Mouse (Mus musculus): ENCODE measurements around the gene Dpf3. TPM values are rescaled to one million over a fixed set of nuclear protein-coding genes. Genes with fewer than 3 reads are reported as not detected.

The Dpf3 gene
- total RNA-seq, 2 experiments from 2014 or later: 21.7 to 23.7 TPM

DNA sequence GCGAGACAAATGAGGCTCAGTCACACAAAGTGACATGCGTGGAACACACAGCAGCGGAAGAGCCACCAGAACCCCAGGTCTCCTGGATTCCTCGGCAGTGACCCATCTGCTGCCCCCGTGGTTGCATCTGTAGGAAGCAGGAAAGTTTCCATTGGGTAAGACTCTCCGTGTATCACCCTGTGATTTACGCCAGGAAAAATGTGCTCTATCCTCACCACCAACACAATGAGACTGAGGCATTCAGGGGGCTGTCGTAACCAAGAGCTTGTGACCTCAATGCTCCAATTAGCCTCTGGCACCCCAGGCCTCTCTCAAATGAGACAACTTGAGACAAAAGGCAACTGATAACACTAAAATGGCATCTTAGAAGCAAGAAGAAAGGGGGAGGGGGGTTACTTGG is 192.5 kb downstream of the Dpf3 start:
- no peak for DNase-seq (ENCODE audit: low spot score)

DNA sequence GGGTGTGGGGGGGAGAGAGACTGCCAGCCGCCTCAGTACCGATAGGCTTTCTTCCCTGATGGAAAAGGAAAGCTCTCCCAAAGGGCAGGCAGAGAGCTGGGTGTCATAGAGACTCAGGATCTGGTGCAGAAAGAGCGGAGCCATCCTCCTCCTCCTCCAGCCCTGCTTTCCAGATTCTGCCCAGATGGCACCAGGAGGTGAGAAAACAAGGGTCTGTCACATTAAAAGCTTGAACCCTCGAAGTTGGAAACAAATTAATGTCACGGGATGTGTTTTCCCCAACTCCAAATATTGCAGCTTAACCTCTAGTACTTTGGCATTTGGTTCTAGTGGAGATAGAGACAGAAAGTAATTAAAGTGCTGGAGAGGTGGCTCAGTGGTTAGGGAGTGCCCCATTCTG is 195.6 kb downstream of the Dpf3 start:
- no peak for DNase-seq (ENCODE audit: low spot score)

DNA sequence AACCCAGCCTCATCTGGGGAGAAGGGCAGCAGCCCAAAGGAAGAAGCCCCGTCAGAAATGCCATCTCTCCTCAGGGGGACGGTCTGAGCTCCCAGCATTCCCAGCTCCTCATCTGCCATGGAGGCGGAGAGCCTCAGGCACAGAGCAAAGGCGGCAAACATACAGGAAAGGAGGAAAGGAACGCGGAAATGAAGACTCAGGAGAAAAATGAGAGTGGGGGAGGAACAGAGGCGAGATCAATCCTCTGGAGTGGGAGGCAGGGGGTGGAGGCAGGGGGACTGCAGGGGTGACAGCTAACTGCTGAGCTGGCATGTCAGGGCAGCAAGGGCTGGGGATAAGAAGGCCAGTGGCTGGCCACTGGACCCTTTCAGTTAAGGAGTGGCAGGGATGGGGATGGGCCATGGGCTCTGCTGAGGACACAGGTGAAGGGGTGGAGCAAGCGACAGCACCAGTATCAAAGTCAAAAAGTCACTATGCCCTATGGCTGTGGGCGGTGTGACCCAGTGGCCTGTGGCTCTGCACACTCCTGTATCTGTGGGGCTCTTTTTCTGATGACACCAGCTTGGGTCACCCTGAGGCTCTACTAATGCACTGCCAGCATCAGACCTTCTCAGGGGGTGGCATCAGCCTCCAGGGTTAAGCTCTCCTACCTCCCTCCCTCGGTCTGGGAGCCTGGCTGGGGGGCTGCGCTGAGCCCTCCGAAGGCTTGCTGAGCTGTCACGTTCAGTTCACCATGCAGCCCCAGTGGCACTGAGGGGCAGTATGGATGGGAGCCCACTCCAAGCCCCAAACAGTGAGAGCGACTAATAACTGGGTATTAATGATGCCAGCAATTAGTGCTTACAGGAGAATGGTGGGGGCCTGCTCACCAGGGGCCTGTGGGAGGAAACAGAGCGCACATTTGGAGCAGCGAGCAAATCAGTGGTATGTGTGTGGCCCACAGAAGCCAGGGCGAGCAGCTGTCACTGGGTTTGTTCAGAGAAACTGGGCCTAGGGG is 200.7 kb downstream of the Dpf3 start:
- DNase-seq (ENCODE audit: low spot score): no peak

DNA sequence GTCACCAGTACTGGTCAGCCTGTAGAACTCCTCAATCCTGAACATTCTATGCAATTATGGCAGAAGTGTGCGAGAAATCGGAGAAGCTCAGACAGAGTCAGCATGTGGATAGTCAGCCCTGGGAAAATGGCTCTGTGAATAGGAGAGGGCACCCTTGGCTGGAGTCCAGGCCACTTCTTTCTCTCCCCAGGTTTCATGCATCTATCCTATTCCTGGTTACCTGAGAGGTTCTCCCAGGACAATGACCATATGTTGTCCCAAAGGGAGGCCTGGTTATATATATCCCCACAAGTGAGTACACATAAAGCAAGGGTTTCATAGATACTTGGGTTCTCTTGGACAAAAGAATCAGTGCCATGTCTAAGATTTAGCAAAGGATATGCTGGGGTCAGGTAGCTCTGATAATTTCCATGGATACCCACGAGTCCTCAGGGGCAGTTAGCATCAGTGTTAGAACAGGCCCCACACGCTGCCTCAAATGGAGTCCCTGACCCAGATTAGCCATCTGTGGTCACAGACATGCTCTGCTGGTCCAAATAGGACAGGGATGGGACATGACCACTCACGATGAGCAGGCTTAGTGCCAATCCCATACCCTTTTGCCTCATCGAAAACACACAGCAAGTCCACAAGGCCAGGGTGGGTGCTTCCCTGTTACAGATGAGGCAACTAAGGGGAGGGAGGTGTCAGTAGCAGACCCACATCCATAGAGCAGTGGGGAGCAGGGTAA is 203.8 kb downstream of the Dpf3 start:
- no peak for DNase-seq (ENCODE audit: low spot score)

DNA sequence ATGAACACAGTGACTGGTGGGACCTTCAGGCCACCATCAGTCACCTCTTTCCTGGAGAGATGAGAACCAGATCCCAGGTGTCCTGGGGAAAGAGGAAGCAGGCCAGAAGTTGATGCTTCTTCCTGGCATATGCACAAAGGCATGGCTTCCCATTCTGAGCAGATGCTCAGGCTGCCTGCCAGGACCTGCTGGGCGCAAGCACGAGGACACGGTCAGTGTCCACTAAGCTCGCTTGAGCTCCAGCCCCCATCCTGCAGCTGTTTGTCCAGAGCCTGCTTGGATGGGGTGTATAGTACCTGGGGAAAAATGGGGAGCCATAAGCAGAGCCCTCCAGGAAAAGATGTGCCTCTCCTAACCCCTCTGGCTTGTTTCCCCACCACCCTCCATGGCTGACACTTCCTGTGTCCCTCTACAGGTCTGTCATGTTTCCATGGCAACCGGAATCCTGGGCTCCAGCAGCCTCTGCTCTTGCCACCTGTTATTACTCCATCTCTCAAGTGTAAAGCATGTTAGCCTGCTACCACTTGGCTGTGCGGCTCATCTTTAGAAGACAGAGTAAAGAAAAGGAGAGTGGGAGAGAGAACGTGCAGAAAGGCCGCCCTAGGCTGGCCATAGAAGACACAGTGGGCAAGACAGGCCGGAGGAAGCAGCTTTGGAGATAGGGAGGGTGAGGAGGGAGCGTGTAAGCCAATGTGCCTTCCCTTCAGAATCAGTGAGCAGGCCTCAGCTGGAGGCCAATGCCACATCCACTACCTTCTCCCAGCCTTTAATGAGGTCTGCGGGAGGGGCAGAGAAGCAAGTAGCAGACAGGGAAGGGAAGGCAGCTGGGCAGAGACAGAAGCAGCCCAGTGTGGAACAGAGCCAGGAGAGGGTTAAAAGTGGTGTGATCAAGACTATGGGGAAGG is 209.7 kb downstream of the Dpf3 start:
- DNase-seq (ENCODE audit: low spot score): peak; percentile 51

DNA sequence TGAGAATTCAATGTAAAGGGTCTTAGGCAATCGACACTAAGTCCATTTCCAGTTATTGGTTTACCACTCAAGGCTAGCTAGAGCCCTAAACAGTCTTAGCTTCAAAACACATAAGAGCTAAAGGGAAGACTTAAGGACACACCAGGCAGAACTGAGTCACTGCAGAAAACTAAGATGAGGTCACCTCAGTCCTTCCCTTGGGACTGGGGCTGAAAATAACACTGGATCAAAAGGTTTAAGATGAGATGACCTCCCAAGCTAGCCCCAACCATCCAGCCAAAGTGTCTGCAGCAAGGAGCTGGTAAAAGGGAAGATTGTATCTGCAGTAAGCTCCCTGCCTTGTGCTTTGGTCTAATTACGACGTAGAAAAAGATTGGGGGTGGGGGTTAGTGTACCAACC is 216.3 kb downstream of the Dpf3 start:
- peak; percentile 61 for DNase-seq (ENCODE audit: low spot score)

DNA sequence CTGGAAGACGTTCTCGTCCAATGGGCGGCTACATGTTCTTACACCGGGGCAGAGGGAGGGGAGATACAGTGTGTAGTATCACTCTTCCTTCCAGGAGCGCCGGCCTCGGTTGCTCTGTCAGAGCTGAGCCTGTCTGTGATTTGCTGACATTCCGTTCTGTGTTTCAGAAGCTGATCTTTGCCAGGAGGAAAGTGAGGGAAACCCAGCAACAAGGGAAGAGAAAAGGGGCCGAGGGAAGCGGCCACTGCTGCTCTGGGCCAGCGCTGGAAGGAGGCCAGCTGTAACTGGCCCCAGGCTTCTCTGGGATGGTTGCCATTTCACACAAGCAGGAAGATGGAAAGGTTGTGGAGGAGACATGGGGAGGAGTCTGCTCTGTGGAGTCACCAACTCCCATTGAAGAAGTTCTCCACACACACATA is 219.0 kb downstream of the Dpf3 start:
- DNase-seq (ENCODE audit: low spot score): peak; percentile 68

DNA sequence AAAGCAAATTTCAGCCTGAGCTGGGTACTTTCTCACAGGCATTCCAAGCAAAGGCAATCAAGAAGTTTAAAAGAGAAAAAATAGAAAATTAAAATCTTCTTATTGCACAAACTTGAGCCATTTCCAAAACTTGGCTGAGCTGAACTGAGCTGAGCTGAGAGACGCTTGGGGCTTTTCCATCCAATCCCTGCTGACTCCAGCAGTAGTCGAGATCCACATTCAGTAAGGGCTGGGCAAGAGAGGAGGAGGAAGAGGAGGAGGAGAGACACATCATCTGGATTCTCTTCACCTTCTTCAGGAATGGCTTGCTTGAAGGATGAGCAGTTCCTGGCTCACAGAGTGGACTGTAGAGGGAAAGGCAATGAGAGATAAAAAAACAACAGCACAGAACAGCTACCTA is 227.0 kb downstream of the Dpf3 start:
- no peak for DNase-seq (ENCODE audit: low spot score)

DNA sequence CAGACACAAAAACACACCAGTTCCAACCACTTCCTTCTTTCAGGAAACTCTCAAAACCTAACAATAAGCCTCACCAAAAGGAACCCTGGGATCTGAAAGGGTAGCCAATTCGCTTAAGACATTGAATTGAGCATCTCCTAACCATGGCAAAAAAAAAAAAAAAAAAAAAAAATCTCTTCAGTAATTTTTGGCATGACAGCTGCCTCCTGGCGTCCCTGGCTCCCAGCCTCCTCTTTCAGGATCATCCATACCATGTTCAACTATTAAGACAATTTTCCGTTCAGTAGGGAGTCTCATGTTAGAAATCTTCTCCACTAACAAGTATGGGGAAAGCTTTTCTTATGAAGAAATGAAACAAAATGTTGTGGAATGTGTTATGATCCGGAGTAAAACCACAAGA is 233.1 kb downstream of the Dpf3 start:
- no peak for DNase-seq (ENCODE audit: low spot score)

DNA sequence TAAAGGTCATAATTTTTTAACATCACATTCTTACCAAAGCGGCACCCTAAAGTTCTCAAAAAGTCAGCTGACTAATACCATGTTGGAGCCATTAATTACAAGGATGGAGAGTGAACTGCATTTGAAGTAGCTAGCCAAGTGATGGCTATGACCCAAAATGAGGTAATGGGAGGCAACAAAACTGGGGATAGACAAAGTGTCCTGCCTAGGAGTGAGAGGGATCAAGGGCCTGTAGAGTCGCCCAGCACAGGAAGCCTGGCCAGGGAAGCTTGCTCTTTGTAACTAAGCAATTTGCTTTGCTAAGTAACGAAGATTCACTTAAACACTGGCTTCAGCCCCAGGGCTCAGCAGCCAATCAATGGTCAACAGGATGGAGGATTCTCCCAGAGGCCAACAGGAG is 238.4 kb downstream of the Dpf3 start:
- peak; percentile 21 for DNase-seq (ENCODE audit: low spot score)

DNA sequence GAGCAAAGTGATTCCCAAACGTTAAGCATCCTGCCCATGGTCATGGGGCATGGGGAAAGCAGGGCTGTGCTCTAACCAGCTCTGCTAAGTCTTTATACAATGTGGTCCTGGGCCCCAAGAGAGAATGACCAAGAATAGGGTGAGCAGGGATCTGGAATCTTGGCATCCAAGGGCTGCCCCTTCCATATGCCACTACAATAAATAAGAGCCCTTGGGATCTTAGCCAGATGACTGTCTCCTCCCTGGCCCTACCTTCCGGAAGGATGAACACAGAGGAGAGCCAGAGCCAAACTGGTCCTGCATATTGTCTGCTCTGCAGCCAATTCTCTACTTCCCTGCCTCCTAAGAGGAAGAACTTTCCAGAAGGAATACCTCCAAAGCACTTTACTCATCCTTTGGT is 238.9 kb downstream of the Dpf3 start:
- no peak for DNase-seq (ENCODE audit: low spot score)

DNA sequence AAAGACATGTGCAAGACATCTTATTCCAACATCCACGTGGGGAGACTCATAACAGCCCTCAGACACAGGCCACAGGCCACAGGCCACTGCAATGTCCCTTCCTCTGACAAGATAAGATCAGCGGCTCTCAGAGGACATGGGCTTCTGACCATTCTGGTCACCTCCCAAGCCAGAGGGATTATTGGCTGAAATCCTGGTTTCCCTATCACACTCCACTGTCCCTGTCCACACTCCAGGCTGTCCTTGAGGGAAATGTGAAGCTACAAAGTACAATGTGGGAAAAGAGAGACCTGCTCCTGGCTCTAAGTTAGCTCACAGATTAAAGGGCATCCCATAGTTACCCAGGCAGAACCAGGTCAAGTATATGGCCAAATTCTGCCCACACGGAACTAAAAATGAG is 239.8 kb downstream of the Dpf3 start:
- no peak for DNase-seq (ENCODE audit: low spot score)

DNA sequence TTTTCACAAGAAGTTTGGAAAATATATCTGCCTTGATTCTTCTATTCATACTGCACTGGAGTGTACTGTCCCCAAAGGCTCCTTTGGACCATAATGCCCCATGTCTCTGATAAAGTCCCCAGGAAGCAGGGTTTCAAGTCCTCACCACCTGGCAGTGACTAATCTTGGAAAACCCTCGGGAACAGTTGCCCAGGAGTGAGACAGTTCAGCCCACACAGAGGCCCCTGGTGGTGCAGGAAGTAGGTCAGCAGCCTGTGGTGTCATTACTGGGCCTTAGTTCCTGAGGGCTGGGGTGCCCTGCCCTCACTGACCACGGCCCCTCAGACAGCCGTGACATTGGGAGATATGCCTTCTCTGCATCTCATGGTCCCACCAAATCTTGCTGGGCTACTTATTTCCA is 246.5 kb downstream of the Dpf3 start:
- no peak for DNase-seq (ENCODE audit: low spot score)

DNA sequence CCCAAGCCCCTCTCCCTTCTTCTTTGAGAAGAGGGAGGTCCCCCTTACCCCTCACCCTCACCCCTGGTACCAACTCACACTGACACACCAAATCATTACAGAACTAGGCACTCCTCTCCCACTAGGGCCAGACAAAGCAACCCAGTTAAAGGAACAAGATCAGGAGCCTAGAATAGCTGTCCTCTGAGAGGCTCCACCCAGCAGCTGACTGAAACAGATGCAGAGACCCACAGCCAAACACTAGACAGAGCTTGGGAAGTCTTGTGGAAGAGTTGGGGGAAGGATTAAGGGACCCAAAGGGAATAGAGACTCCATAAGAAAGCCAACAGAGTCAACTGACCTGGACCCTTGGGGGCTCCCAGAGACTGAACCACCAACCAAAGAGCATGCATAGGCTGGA is 246.9 kb downstream of the Dpf3 start:
- DNase-seq (ENCODE audit: low spot score): peak; percentile 38

DNA sequence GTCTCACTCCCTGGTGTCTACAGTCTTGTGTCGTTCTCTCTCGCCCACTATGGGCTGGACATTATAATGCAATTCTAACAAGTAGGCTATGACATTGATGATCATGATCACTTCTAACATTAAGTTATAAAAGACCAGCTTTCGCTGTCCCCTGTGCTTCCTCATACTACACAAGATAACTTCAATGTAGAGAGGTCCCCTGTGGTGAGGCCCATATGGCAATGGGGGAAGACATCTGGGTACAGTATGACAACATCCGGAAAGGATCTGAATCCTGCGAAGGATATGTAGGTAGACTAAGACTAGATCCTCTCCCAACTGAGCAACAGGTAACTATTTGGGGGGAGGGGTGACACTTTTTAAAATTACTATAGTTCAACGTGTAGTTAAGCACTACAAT is 251.7 kb downstream of the Dpf3 start:
- DNase-seq (ENCODE audit: low spot score): no peak

DNA sequence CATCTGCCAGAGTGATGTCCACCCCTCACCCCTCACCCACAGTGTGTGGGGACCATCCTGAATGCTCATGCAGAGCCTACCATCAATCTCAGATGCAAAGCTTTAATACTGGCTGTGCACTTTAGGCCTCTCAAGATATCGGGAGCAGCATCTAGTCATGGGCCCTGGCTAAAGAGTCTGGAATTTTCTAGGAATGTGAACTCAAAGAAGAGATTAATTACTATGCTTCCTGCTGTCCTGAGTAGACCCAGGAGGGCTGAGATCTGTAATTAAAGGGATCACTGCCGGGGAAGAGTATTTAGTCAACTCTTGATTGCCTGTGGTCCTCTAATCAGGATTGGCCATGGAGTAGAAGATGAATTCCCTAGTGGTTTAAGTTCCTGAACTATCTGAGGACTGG is 252.5 kb downstream of the Dpf3 start:
- no peak for DNase-seq (ENCODE audit: low spot score)

DNA sequence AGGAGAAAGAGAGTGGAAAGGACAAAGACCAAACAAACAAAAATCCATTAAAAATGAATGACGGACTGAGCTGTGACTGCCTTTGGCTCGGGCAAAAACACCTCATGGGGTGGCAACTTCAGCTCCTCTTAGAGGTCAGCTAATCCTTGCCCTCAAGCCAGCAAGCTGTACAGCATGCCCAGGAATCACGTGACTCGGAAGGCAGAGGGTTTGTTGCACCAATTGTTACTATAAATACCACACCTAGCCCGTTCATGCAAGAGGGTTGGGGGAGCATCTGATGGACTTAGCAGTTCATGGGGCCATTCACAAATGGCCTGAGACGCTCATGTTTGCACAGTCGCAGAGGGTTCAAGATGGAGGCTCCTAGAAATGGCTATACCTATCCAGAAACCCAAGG is 253.9 kb downstream of the Dpf3 start:
- DNase-seq (ENCODE audit: low spot score): peak; percentile 9

DNA sequence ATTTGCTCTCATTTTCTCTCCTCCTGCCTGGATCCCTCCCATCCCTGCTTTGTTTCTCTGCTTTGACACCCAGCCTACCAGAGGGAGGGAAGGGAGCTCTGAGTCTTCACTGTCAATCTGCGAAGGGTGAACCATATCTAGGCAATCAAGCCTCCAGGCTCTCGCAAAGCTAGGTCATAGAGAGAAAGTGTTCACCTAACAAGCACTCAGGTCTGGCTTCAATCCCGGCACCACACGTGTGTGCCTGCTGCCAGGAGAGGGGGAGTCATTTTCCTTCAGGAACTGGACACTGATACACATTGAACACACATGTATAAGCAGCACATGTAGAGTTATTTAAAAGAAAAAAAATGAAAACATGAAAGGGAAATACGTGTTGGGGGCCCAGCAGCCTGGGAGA is 254.6 kb downstream of the Dpf3 start:
- DNase-seq (ENCODE audit: low spot score): no peak

DNA sequence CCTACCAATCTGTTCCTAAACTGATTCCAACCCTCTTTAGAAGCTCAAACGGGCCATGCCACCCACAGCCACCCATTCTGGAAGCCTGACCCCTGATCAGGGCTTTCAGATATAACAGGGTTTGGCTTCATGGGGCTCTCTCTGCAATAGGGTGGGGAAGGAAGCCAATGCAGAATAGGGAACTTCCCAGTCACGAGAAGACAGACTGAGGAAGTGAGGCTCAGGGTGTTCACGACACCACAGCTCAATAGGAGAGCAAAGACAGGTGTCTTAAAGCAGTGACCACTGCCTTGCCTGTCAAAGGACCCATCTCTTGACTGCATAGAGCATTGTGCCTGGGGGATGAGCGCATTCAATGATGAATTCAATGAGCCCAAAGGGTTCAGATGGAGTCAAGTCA is 256.3 kb downstream of the Dpf3 start:
- no peak for DNase-seq (ENCODE audit: low spot score)

DNA sequence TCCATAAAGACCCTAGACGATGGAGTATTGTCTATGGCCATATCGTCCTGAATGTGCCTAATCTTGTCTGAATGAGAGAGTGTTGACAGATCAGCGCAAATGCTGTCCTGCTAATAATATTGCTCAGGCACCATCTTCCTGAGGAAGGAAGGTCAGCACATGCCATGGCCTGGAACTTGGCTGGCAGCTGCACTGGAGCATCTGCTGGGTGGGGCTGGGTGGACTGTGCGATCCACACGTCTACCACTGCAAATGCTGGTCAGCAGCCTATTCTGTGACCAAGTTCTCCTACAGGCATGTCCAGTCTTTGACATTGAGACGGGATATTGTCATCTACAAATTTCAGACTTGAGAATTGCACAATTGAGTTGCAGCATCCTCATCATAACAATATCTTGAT is 257.8 kb downstream of the Dpf3 start:
- peak; percentile 34 for DNase-seq (ENCODE audit: low spot score)

DNA sequence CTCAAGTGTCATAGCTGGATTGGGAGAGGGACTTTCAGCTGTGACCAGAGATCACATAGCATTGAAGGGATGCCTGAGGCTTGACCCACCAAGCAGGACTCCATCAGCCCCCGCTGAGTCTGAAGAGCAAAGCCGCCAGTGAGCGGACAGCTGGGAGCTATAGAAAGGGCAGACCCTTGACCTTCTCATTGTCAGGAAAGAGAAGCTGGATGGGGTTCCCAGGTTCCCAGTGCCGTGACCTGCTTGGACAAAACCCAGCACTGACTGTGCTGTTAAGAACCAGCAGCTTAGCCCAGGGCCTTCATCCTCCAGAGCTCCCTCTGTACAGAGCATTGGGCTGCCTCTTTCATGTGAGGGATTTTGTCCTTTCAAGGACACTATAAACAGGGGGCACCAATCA is 260.5 kb downstream of the Dpf3 start:
- no peak for DNase-seq (ENCODE audit: low spot score)

DNA sequence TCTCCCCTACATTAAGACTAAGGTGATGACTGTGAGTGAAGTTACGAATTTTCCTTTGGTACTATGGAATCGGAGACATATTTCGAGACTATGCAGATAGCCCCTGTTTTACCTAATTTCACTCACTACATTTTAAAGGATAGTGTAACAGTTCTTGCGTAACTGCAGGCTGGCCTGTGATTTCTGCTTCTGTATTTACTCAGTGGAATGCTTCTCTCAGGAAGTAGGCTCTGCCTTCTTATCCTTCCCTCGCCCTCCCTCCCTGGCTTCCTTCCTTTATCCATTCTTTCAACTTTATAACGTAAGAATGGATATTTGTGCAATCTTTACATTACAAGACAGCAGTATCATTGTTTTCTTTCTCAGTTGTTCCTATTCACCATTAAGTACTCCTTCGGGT is 266.6 kb downstream of the Dpf3 start:
- DNase-seq (ENCODE audit: low spot score): no peak
